Mouse (Mus musculus) CH12.LX (cell line): ENCODE results near the gene Npb. TPM values are rescaled to one million over a fixed set of nuclear protein-coding genes. Genes with fewer than 3 reads are reported as not detected.
A peak's percentile ranks its signal among the peaks of the same experiment; 100 is the strongest.

Experiments
- DNase-seq: peaks from one replicate; pipeline ENCODE4 v3.0.0-alpha.2; 2013; ENCODE audit errors: extremely low read depth
- H3K27ac ChIP-seq: 2 replicates; pipeline ENCODE4 v1.5.1; 2012; ENCODE audit warnings: low read depth, mild to moderate bottlenecking, control low read depth, moderate library complexity; ENCODE audit not compliant: insufficient read depth
- H3K27me3 ChIP-seq: replicated peaks from 2 replicates; pipeline ENCODE3; 2012; ENCODE audit warnings: inconsistent platforms
- H3K36me3 ChIP-seq, 2 experiments: replicated peaks in 1 of 2; 2 replicates each; pipeline versions ENCODE3 to v1.6.1; 2012; ENCODE audit warnings: inconsistent platforms in 1 of 2, low read length in 1 of 2, mild to moderate bottlenecking in 1 of 2, mixed read lengths in 1 of 2, moderate library complexity in 1 of 2; ENCODE audit not compliant: control insufficient read depth in 1 of 2, insufficient read depth in 1 of 2
- H3K4me1 ChIP-seq, 2 experiments: 2 replicates each; pipeline ENCODE4 v1.6.1; 2012; ENCODE audit warnings: inconsistent platforms in 1 of 2, moderate library complexity in 1 of 2; ENCODE audit not compliant: insufficient read depth in 2 of 2, control insufficient read depth in 1 of 2
- H3K4me2 ChIP-seq: 2 replicates; pipeline ENCODE4 v1.6.1; 2012; ENCODE audit warnings: low read depth, mild to moderate bottlenecking, control low read depth; ENCODE audit not compliant: poor library complexity, insufficient read depth, severe bottlenecking
- H3K4me3 ChIP-seq, 3 experiments: fragments of 150-350 bp in 1 of 3; sonication (generic) in 1 of 3; replicated peaks in 1 of 3; 2 replicates each; pipeline versions ENCODE3 to v1.5.1; 2011 to 2012; ENCODE audit warnings: low read depth in 2 of 3, low read length in 2 of 3, mild to moderate bottlenecking in 2 of 3, moderate library complexity in 2 of 3, control low read depth in 1 of 3, improper control_type of control experiment in 1 of 3, inconsistent platforms in 1 of 3, mixed read lengths in 1 of 3; ENCODE audit not compliant: poor library complexity in 1 of 3
- H3K79me2 ChIP-seq: replicated peaks from 2 replicates; pipeline ENCODE4 v1.6.1; 2012; ENCODE audit warnings: mild to moderate bottlenecking, moderate library complexity; ENCODE audit not compliant: control insufficient read depth, poor library complexity, insufficient read depth, severe bottlenecking; ENCODE audit errors: extremely low read depth
- H3K9ac ChIP-seq: 2 replicates; pipeline ENCODE4 v1.6.1; 2012; ENCODE audit warnings: low read depth, mild to moderate bottlenecking, control low read depth, moderate library complexity; ENCODE audit not compliant: insufficient read depth
- H3K9me3 ChIP-seq: replicated peaks from 2 replicates; pipeline ENCODE3; 2012; ENCODE audit warnings: low read length, inconsistent platforms, mixed read lengths
- BHLHE40 ChIP-seq: IDR thresholded peaks from 2 replicates; pipeline ENCODE4 v1.6.1; 2011; ENCODE audit warnings: mild to moderate bottlenecking, low read depth, low read length, improper control_type of control experiment
- CHD1 ChIP-seq: IDR thresholded peaks from 2 replicates; pipeline ENCODE4 v1.6.1; 2012; ENCODE audit warnings: low read depth, low read length, improper control_type of control experiment, inconsistent platforms
- CTCF ChIP-seq, 2 experiments: IDR thresholded peaks in 1 of 2; conservative IDR thresholded peaks in 1 of 2; 2 replicates each; pipeline ENCODE4 v1.5.1; 2011 to 2012; ENCODE audit warnings: low read depth in 2 of 2, low read length in 2 of 2, improper control_type of control experiment in 1 of 2, inconsistent platforms in 1 of 2, mild to moderate bottlenecking in 1 of 2, moderate library complexity in 1 of 2
- ELF1 ChIP-seq: IDR thresholded peaks from 2 replicates; pipeline ENCODE4 v1.6.1; 2014; ENCODE audit warnings: low read depth, mild to moderate bottlenecking, inconsistent platforms, low read length, improper control_type of control experiment
- EP300 ChIP-seq: IDR thresholded peaks from 2 replicates; pipeline ENCODE4 v1.6.1; 2011; ENCODE audit warnings: low read length, improper control_type of control experiment
- GABPA ChIP-seq: IDR thresholded peaks from 2 replicates; pipeline ENCODE4 v1.6.1; 2012; ENCODE audit warnings: low read depth, low read length, improper control_type of control experiment, inconsistent platforms; ENCODE audit not compliant: insufficient replicate concordance
- JUN ChIP-seq: IDR thresholded peaks from 2 replicates; pipeline ENCODE4 v1.6.1; 2011; ENCODE audit warnings: low read depth, mild to moderate bottlenecking, low read length, improper control_type of control experiment, moderate library complexity; ENCODE audit not compliant: insufficient read depth
- MAFK ChIP-seq: IDR thresholded peaks from 2 replicates; pipeline ENCODE4 v1.6.1; 2011; ENCODE audit warnings: low read length, improper control_type of control experiment; ENCODE audit not compliant: insufficient replicate concordance
- MAX ChIP-seq: IDR thresholded peaks from 2 replicates; pipeline ENCODE4 v1.6.1; 2011; ENCODE audit warnings: low read length, improper control_type of control experiment
- MAZ ChIP-seq: IDR thresholded peaks from 2 replicates; pipeline ENCODE4 v1.6.1; 2012; ENCODE audit warnings: low read depth, mild to moderate bottlenecking, inconsistent platforms, low read length, improper control_type of control experiment, moderate library complexity
- MEF2A ChIP-seq: IDR thresholded peaks from 2 replicates; pipeline ENCODE4 v1.6.1; 2014; ENCODE audit warnings: low read depth, mild to moderate bottlenecking, inconsistent platforms, low read length, improper control_type of control experiment, borderline replicate concordance
- MYC ChIP-seq: IDR thresholded peaks from 2 replicates; pipeline ENCODE4 v1.6.1; 2011; ENCODE audit warnings: low read depth, mild to moderate bottlenecking, improper control_type of control experiment, low read length
- NRF1 ChIP-seq: IDR thresholded peaks from 2 replicates; pipeline ENCODE4 v1.6.1; 2014; ENCODE audit warnings: low read depth, mild to moderate bottlenecking, inconsistent platforms, low read length, improper control_type of control experiment, moderate library complexity
- POLR2A ChIP-seq: IDR thresholded peaks from 2 replicates; pipeline ENCODE4 v1.6.1; 2011; ENCODE audit warnings: low read depth, mild to moderate bottlenecking, improper control_type of control experiment, low read length
- RAD21 ChIP-seq: IDR thresholded peaks from 2 replicates; pipeline ENCODE4 v1.6.1; 2011; ENCODE audit warnings: low read depth, mild to moderate bottlenecking, low read length, improper control_type of control experiment, moderate library complexity
- RCOR1 ChIP-seq: conservative IDR thresholded peaks from 2 replicates; pipeline ENCODE4 v1.6.1; 2012; ENCODE audit warnings: low read depth, mild to moderate bottlenecking, inconsistent platforms, low read length, improper control_type of control experiment
- SIN3A ChIP-seq: IDR thresholded peaks from 2 replicates; pipeline ENCODE4 v1.6.1; 2012; ENCODE audit warnings: low read length, improper control_type of control experiment, inconsistent platforms
- SMC3 ChIP-seq: IDR thresholded peaks from 2 replicates; pipeline ENCODE4 v1.6.1; 2011; ENCODE audit warnings: low read depth, low read length, improper control_type of control experiment
- TCF12 ChIP-seq: IDR thresholded peaks from 2 replicates; pipeline ENCODE4 v1.6.1; 2014; ENCODE audit warnings: low read depth, mild to moderate bottlenecking, inconsistent platforms, low read length, improper control_type of control experiment
- USF1 ChIP-seq: IDR thresholded peaks from 2 replicates; pipeline ENCODE4 v1.6.1; 2014; ENCODE audit warnings: low read depth, mild to moderate bottlenecking, inconsistent platforms, low read length, improper control_type of control experiment
- USF2 ChIP-seq: conservative IDR thresholded peaks from 2 replicates; pipeline ENCODE4 v1.6.1; 2011; ENCODE audit warnings: low read depth, low read length, improper control_type of control experiment
- ZC3H11A ChIP-seq: IDR thresholded peaks from 2 replicates; pipeline ENCODE4 v1.6.1; 2012; ENCODE audit warnings: low read depth, mild to moderate bottlenecking, inconsistent platforms, low read length, improper control_type of control experiment
- ZMIZ1 ChIP-seq: IDR thresholded peaks from 2 replicates; pipeline ENCODE4 v1.6.1; 2012; ENCODE audit warnings: low read depth, mild to moderate bottlenecking, inconsistent platforms, low read length, improper control_type of control experiment
- ZNF384 ChIP-seq: IDR thresholded peaks from 2 replicates; pipeline ENCODE4 v1.6.1; 2012; ENCODE audit warnings: low read depth, low read length, improper control_type of control experiment, inconsistent platforms
- dilution Hi-C: fragments of 300-500 bp; cut with MboI; formaldehyde crosslinking; loops from 2 replicates; pipeline ENCODE4 v1.14.3; 2020; ENCODE audit warnings: low sequenced_read_pairs; ENCODE audit not compliant: extremely low pct_unique_long_range_greater_than_20kb, extremely low pct_ligation_motif_present
- in situ Hi-C: fragments of 300-500 bp; cut with MboI; formaldehyde crosslinking; loops from 3 replicates; pipeline ENCODE4 v1.14.3; 2019; ENCODE audit warnings: low sequenced_read_pairs, low pct_ligation_motif_present, low pct_unique_long_range_greater_than_20kb, mixed read lengths
- polyA plus RNA-seq: library from polyadenylated mRNA; unstranded; fragments of >175 nt; gene quantifications from 2 replicates; pipeline ENCODE4 v1.2.1, GENCODE M21; 2012; ENCODE audit warnings: low read depth; ENCODE audit not compliant: insufficient read length
- total RNA-seq, 2 experiments: library from RNA; depleted of rRNA; stranded (reverse); fragments of 300-350 nt in 1 of 2; fragments of >200 nt in 1 of 2; gene quantifications; 2 replicates each; pipeline ENCODE4 v1.2.3; 2012 to 2014

Gene Npb
- total and polyA plus RNA-seq, 3 experiments = 0.55 to 1.3 TPM; not detected in 1

GRCm38 (mm10) chr11:120578694-120579243 is 29.5 kb upstream of the Npb start:
- Histone ChIP-seq H3K4me2 (no peak overlapping the region), H3K79me2 (peaks cover 31% of the 10 kb centered on the region), H3K4me1 (peaks cover 11 to 66% of the 10 kb centered on the region in 2 experiments), H3K9me3 (peaks cover under 1% of the 10 kb centered on the region), H3K27me3 (no peaks in the 10 kb centered on the region), H3K27ac (peak overlapping the region; percentile 5; the same call in 1 of the 2 replicates), H3K36me3 (peaks cover 33 to 49% of the 10 kb centered on the region in 2 experiments), H3K4me3 (no peak overlapping the region), H3K9ac (no peak overlapping the region)
- in situ Hi-C loops (no loop called here), dilution Hi-C loops (no loop called here)
- no peak for DNase-seq
- TF ChIP-seq RCOR1 (no peak), MYC (no peak), EP300 (no peak), MAFK (no peak), JUN (no peak), CHD1 (no peak), POLR2A (no peak), USF2 (no peak), BHLHE40 (no peak), USF1 (no peak), MAX (no peak), RAD21 (no peak), ZNF384 (no peak), GABPA (no peak), CTCF (conservative IDR thresholded peaks at IDR 0.05 in 1 of 2, IDR thresholded peaks at IDR 0.05 in 1 of 2; ENCODE audit: low read depth in 2 of 2, low read length in 2 of 2) (no peak), ELF1 (no peak), ZMIZ1 (no peak), ZC3H11A (no peak), MAZ (no peak)

DNA sequence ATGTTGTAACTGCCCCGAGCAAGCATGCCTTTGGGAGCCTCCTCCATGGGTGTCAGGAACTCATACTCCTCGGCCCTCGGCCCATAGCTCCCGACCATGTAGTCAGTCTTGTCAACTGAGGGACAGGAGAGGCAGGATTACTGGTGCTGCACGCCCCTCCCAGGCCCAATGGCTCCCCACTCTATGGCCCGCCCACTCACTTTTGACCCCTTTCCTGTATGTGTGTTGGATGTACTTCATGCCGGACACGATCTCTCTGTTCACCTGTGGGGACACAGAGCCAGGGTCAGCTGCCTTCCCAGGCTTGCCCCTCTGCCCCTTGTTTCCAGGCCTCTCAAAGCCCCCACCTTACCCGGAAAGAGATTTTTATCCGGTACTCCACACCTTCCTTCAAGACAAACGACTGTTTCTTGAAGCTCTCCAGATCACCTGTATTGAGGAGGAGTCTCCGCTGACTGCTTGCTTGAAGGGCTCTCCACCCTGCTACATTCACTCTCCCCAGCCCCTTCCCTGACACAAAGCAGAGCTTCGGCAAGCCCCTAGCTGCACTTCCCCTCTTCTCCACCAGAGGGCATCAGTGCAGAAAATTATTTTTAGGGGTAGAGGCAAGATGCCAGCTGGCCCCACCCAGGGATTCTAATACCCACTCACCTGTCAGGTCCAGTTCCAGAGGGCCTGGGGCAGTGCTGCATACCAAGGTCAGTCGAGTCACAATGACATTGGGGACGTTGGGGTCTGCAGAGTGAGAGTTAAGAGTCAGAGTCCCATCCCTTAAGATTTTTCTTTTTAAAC is 28.8 kb upstream of the Npb start:
- peaks cover 27% of the 10 kb centered on the region for H3K79me2 ChIP-seq
- peak overlapping the region; percentile 95 for H3K4me2 ChIP-seq
- no peak overlapping the region for H3K27ac ChIP-seq
- peak overlapping the region; percentile 93; the same call in 1 of the 2 replicates for H3K9ac ChIP-seq
- peak overlapping the region; percentile 77 to 99 (median 85) for H3K4me3 ChIP-seq
- in situ Hi-C loops = no loop called here
- dilution Hi-C loops = no loop called here
- H3K27me3 ChIP-seq = no peaks in the 10 kb centered on the region
- H3K9me3 ChIP-seq = peaks cover 4% of the 10 kb centered on the region
- peaks cover 36 to 54% of the 10 kb centered on the region in 2 experiments for H3K36me3 ChIP-seq
- peaks cover 11 to 63% of the 10 kb centered on the region in 2 experiments for H3K4me1 ChIP-seq
- DNase-seq = peak; percentile 84
- TF ChIP-seq NRF1 (no peak; the same call in 1 of the 2 replicates), CHD1 (no peak), CTCF (conservative IDR thresholded peaks at IDR 0.05 in 1 of 2, IDR thresholded peaks at IDR 0.05 in 1 of 2; ENCODE audit: low read depth in 2 of 2, low read length in 2 of 2) (peak; percentile 86 to 98), SIN3A (peak; percentile 61), SMC3 (peak; percentile 69), TCF12 (0 out of 2 replicates have a peak, but pooled peaks have one; percentile 34), ZC3H11A (no peak), RAD21 (peak; percentile 28), MEF2A (peak; percentile 85)
